Mouse (Mus musculus) G1E (cell line): ENCODE measurements around the gene Cog1. TPM values are rescaled to one million over a fixed set of nuclear protein-coding genes. Genes with fewer than 3 reads are reported as not detected.

Experiments
- ATAC-seq: 2 replicates; pipeline ENCODE4 v1.8.0; 2016; ENCODE audit warnings: mild to moderate bottlenecking; ENCODE audit not compliant: insufficient number of reproducible peaks, poor library complexity, low FRiP score, severe bottlenecking; ENCODE audit errors: extremely low read depth
- DNase-seq: peaks from one replicate; pipeline ENCODE4 v3.0.0; 2012; ENCODE audit warnings: low spot score
- H3K27me3 ChIP-seq: 2 replicates; pipeline ENCODE4 v1.6.1; 2012; ENCODE audit warnings: mild to moderate bottlenecking, low read length, inconsistent platforms; ENCODE audit not compliant: insufficient read depth
- H3K36me3 ChIP-seq: replicated peaks from 2 replicates; pipeline ENCODE3; 2012; ENCODE audit warnings: mild to moderate bottlenecking, inconsistent platforms
- H3K4me1 ChIP-seq: 2 replicates; pipeline ENCODE4 v1.6.1; 2012; ENCODE audit warnings: low read depth, low read length, inconsistent platforms, mixed read lengths; ENCODE audit not compliant: insufficient read depth
- H3K4me3 ChIP-seq: 2 replicates; pipeline ENCODE4 v1.5.1; 2012; ENCODE audit warnings: low read depth, mild to moderate bottlenecking, inconsistent platforms, low read length, moderate library complexity, mixed read lengths
- H3K9me3 ChIP-seq: replicated peaks from 2 replicates; pipeline ENCODE4 v1.6.1; 2012; ENCODE audit warnings: inconsistent platforms
- CTCF ChIP-seq: IDR thresholded peaks from 2 replicates; pipeline ENCODE4 v1.5.1; 2012; ENCODE audit warnings: low read depth, low read length, inconsistent platforms, mixed read lengths
- GATA1 ChIP-seq: IDR thresholded peaks from 2 replicates; pipeline ENCODE4 v1.6.1; 2012; ENCODE audit warnings: borderline replicate concordance, low read length, inconsistent platforms, mixed read lengths
- GATA2 ChIP-seq: IDR thresholded peaks from 2 replicates; pipeline ENCODE4 v1.6.1; 2012; ENCODE audit warnings: low read depth, low read length, inconsistent platforms, borderline replicate concordance
- POLR2AphosphoS5 ChIP-seq: IDR thresholded peaks from 2 replicates; pipeline ENCODE4 v1.6.1; 2012; ENCODE audit warnings: low read depth, low read length, inconsistent platforms; ENCODE audit not compliant: insufficient replicate concordance
- TAL1 ChIP-seq: conservative IDR thresholded peaks from 2 replicates; pipeline ENCODE4 v1.6.1; 2012; ENCODE audit warnings: low read depth, low read length, inconsistent platforms, mixed read lengths
- polyA plus RNA-seq: library from polyadenylated mRNA; stranded (reverse); fragments of >175 nt; gene quantifications from 2 replicates; pipeline ENCODE4 v1.2.3, GENCODE M21; 2012
- total RNA-seq, 2 experiments: library from RNA; stranded (forward) in 1 of 2; stranded (reverse) in 1 of 2; fragments of 200-1000 nt in 1 of 2; fragments of >200 nt in 1 of 2; fragmentation: Nextera tagmentation in 1 of 2; gene quantifications; 2 replicates each; pipeline ENCODE4 v1.2.3; 2014 to 2017

The Cog1 gene
- total and polyA plus RNA-seq, 3 experiments: 22.4 to 33.3 (median 30.9) TPM

GRCm38 (mm10) chr11:113660940-113661339 lies 12.0 kb downstream of the Cog1 start:
- no peak for DNase-seq
- Histone ChIP-seq H3K4me1 (peaks cover 29% of the 10 kb centered on the region), H3K4me3 (no peak overlapping the region), H3K27me3 (no peaks in the 10 kb centered on the region), H3K9me3 (no peaks in the 10 kb centered on the region), H3K36me3 (peaks cover 86% of the 10 kb centered on the region)
- ATAC-seq: no peak
- TF ChIP-seq POLR2AphosphoS5 (no peak), TAL1 (no peak), GATA2 (no peak), GATA1 (no peak), CTCF (no peak)

- peak; percentile 51; the same call in 1 of the 2 replicates for ATAC-seq
- Histone ChIP-seq H3K4me1 (peaks cover 32% of the 10 kb centered on the region), H3K27me3 (no peaks in the 10 kb centered on the region), H3K9me3 (no peaks in the 10 kb centered on the region), H3K36me3 (peaks cover 83% of the 10 kb centered on the region), H3K4me3 (peak overlapping the region; percentile 40; the same call in 1 of the 2 replicates)
- peak; percentile 50 for DNase-seq
- no peak for TF ChIP-seq GATA1
- no peak for TF ChIP-seq POLR2AphosphoS5
- no peak for TF ChIP-seq CTCF
- no peak for TF ChIP-seq TAL1
- TF ChIP-seq GATA2: no peak
Measured at GRCm38 (mm10) chr11:113661835-113662351, 12.9 kb downstream of the Cog1 start.

- ATAC-seq (no peak), DNase-seq (no peak)
- no peaks in the 10 kb centered on the region for H3K27me3 ChIP-seq
- TF ChIP-seq GATA2 (no peak), TAL1 (no peak), GATA1 (no peak), CTCF (no peak), POLR2AphosphoS5 (no peak)
- no peak overlapping the region for H3K4me3 ChIP-seq
- no peaks in the 10 kb centered on the region for H3K9me3 ChIP-seq
- H3K36me3 ChIP-seq: peaks cover 84% of the 10 kb centered on the region
- peaks cover 52% of the 10 kb centered on the region for H3K4me1 ChIP-seq
Measured at GRCm38 (mm10) chr11:113664279-113664678, 15.3 kb downstream of the Cog1 start.

GRCm38 (mm10) chr11:113666205-113666604 lies 17.2 kb downstream of the Cog1 start:
- Histone ChIP-seq H3K4me3 (no peak overlapping the region; the same call in 1 of the 2 replicates), H3K4me1 (peaks cover 62% of the 10 kb centered on the region), H3K27me3 (no peaks in the 10 kb centered on the region), H3K36me3 (peaks cover 83% of the 10 kb centered on the region), H3K9me3 (no peaks in the 10 kb centered on the region)
- TF ChIP-seq GATA1 (no peak), GATA2 (no peak), TAL1 (no peak), CTCF (no peak), POLR2AphosphoS5 (no peak)
- DNase-seq: no peak
- ATAC-seq: peak; percentile 60

- Histone ChIP-seq H3K36me3 (peaks cover 83% of the 10 kb centered on the region), H3K4me1 (peaks cover 58% of the 10 kb centered on the region), H3K4me3 (peak overlapping the region; percentile 63; the same call in 1 of the 2 replicates), H3K9me3 (no peaks in the 10 kb centered on the region), H3K27me3 (no peaks in the 10 kb centered on the region)
- ATAC-seq (peak; percentile 25; the same call in 1 of the 2 replicates), DNase-seq (peak; percentile 46)
- TF ChIP-seq POLR2AphosphoS5 (no peak), TAL1 (no peak), GATA2 (no peak), GATA1 (no peak), CTCF (no peak)
Measured at GRCm38 (mm10) chr11:113666648-113667047, 17.7 kb downstream of the Cog1 start.

- no peak overlapping the region; the same call in 1 of the 2 replicates for H3K4me3 ChIP-seq
- DNase-seq (no peak), ATAC-seq (no peak)
- peaks cover 54% of the 10 kb centered on the region for H3K4me1 ChIP-seq
- H3K27me3 ChIP-seq: no peaks in the 10 kb centered on the region
- H3K36me3 ChIP-seq: peaks cover 83% of the 10 kb centered on the region
- TF ChIP-seq CTCF (no peak), TAL1 (no peak), GATA1 (no peak), POLR2AphosphoS5 (no peak), GATA2 (no peak)
- H3K9me3 ChIP-seq: no peaks in the 10 kb centered on the region
Measured at GRCm38 (mm10) chr11:113667122-113667521, 18.2 kb downstream of the Cog1 start.

GRCm38 (mm10) chr11:113667704-113668103 lies 18.7 kb downstream of the Cog1 start:
- H3K36me3 ChIP-seq: peaks cover 86% of the 10 kb centered on the region
- H3K4me3 ChIP-seq: no peak overlapping the region
- no peak for TF ChIP-seq TAL1
- TF ChIP-seq GATA1: no peak
- TF ChIP-seq POLR2AphosphoS5: no peak
- TF ChIP-seq GATA2: no peak
- TF ChIP-seq CTCF: no peak
- no peaks in the 10 kb centered on the region for H3K9me3 ChIP-seq
- ATAC-seq (no peak), DNase-seq (no peak)
- H3K27me3 ChIP-seq: no peaks in the 10 kb centered on the region
- H3K4me1 ChIP-seq: peaks cover 51% of the 10 kb centered on the region
